Mouse (Mus musculus): ENCODE results near the gene Pip4k2b. TPM values are rescaled to one million over a fixed set of nuclear protein-coding genes. Genes with fewer than 3 reads are reported as not detected.
A peak's percentile ranks its signal among the peaks of the same experiment; 100 is the strongest.

Gene Pip4k2b
- total RNA-seq, 2 experiments from 2014 or later: 22.4 to 26.5 TPM

GRCm38 (mm10) chr11:97697199-97697890, 47.2 kb downstream of the Pip4k2b start:
- DNase-seq (ENCODE audit: low spot score in 2 of 2): no peak

- no peak for DNase-seq (ENCODE audit: low spot score in 2 of 2)
Measured at GRCm38 (mm10) chr11:97696669-97697068, 47.8 kb downstream of the Pip4k2b start.

GRCm38 (mm10) chr11:97695712-97696401, 48.6 kb downstream of the Pip4k2b start:
- DNase-seq (ENCODE audit: low spot score in 2 of 2): no peak

- DNase-seq (ENCODE audit: low spot score in 2 of 2): no peak
Measured at GRCm38 (mm10) chr11:97694921-97695711, 49.4 kb downstream of the Pip4k2b start.

- DNase-seq (ENCODE audit: low spot score in 2 of 2): no peak
Measured at GRCm38 (mm10) chr11:97694435-97694834, 50.1 kb downstream of the Pip4k2b start.

GRCm38 (mm10) chr11:97689861-97690260, 54.6 kb downstream of the Pip4k2b start:
- peak in 1 of 2 experiments; percentile 73 for DNase-seq (ENCODE audit: low spot score in 2 of 2)

GRCm38 (mm10) chr11:97687061-97687460, 57.4 kb downstream of the Pip4k2b start:
- no peak for DNase-seq (ENCODE audit: low spot score in 2 of 2)

GRCm38 (mm10) chr11:97686322-97686908, 58.1 kb downstream of the Pip4k2b start:
- DNase-seq (ENCODE audit: low spot score in 2 of 2): no peak

GRCm38 (mm10) chr11:97685613-97686321, 58.7 kb downstream of the Pip4k2b start, which contains the start of gene Cisd3:
Cisd3 (plus strand) TSS chr11:97685826.
- DNase-seq (ENCODE audit: low spot score in 2 of 2): peak; percentile 93 to 94

- no peak for DNase-seq (ENCODE audit: low spot score in 2 of 2)
Measured at GRCm38 (mm10) chr11:97684766-97685165, 59.7 kb downstream of the Pip4k2b start.

GRCm38 (mm10) chr11:97684063-97684680, 60.3 kb downstream of the Pip4k2b start:
- DNase-seq (ENCODE audit: low spot score in 2 of 2): no peak

GRCm38 (mm10) chr11:97682504-97683055, 61.9 kb downstream of the Pip4k2b start:
- no peak for DNase-seq (ENCODE audit: low spot score in 2 of 2)

GRCm38 (mm10) chr11:97680430-97680829, 64.1 kb downstream of the Pip4k2b start:
- no peak for DNase-seq (ENCODE audit: low spot score in 2 of 2)

GRCm38 (mm10) chr11:97678301-97678700, 66.2 kb downstream of the Pip4k2b start:
- DNase-seq (ENCODE audit: low spot score in 2 of 2): no peak

GRCm38 (mm10) chr11:97677842-97678241, 66.7 kb downstream of the Pip4k2b start:
- no peak for DNase-seq (ENCODE audit: low spot score in 2 of 2)

- no peak for DNase-seq (ENCODE audit: low spot score in 2 of 2)
Measured at GRCm38 (mm10) chr11:97677381-97677780, 67.1 kb downstream of the Pip4k2b start.

GRCm38 (mm10) chr11:97676050-97676754, 68.3 kb downstream of the Pip4k2b start:
- DNase-seq (ENCODE audit: low spot score in 2 of 2): no peak

GRCm38 (mm10) chr11:97673148-97673547, 71.4 kb downstream of the Pip4k2b start:
- no peak for DNase-seq (ENCODE audit: low spot score in 2 of 2)

GRCm38 (mm10) chr11:97671177-97671527, 73.4 kb downstream of the Pip4k2b start:
- DNase-seq (ENCODE audit: low spot score in 2 of 2): no peak

Data from adrenal gland, adult 18-20 months (tissue).